Mouse (Mus musculus): ENCODE measurements around the gene Tvp23a. TPM values are rescaled to one million over a fixed set of nuclear protein-coding genes. Genes with fewer than 3 reads are reported as not detected.

Tvp23a gene
- total and polyA plus RNA-seq, 2 experiments from 2014 or later, result 1.0 to 1.8 TPM

DNA sequence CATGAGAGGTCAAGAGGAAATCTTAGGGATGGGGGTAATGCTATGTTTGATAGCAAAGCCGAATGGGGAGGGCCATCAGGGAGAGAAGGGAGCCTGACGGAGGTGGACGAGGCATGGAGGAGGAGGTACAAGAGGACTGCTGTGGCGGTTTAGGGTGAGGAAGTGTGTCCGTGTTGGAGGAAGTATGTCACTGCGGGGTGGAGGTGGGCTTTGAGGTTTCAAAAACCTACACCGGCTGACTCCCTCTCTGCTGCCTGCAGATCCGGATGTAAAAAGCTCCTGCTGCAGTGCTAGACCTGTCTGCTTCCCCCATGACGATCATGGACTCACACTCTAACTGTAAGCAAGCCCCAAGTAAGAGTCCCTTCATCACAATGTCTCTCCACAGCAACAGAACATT lies 54.6 kb downstream of the Tvp23a start:
- H3K4me3 ChIP-seq (ENCODE audit: low read depth, low read length), result no peak overlapping the region
- WGBS, result 79% methylated on average over 9 of the region's 9 CpGs
- no peaks in the 10 kb centered on the region for H3K36me3 ChIP-seq (replicated peaks; ENCODE audit: control insufficient read depth, insufficient read depth, low read length)
- no peaks in the 10 kb centered on the region for H3K27me3 ChIP-seq (ENCODE audit: control insufficient read depth, insufficient read depth, low read length)
- TF ChIP-seq CTCF (IDR thresholded peaks at IDR 0.05; ENCODE audit: low read depth), result no peak
- no peak for TF ChIP-seq EP300 (IDR thresholded peaks at IDR 0.05; ENCODE audit: low read depth)
- no peak overlapping the region for H3K9ac ChIP-seq (replicated peaks; ENCODE audit: low read depth, low read length)
- H3K4me2 ChIP-seq (ENCODE audit: low read depth, low read length), result no peak overlapping the region
- H3K9me3 ChIP-seq (replicated peaks; ENCODE audit: control insufficient read depth, low read length), result no peaks in the 10 kb centered on the region
- H3K27ac ChIP-seq (ENCODE audit: low read depth), result no peak overlapping the region
- H3K4me1 ChIP-seq (ENCODE audit: control insufficient read depth, insufficient read depth), result peaks cover 8% of the 10 kb centered on the region
- DNase-seq (ENCODE audit: low spot score), result no peak
- ATAC-seq (ENCODE audit: insufficient read depth, low read depth), result no peak

GRCm38 (mm10) chr16:10388634-10389365 lies 58.4 kb downstream of the Tvp23a start:
- Histone ChIP-seq H3K4me1 (ENCODE audit: control insufficient read depth, insufficient read depth) (peaks cover 6% of the 10 kb centered on the region; the same call in 1 of the 2 replicates), H3K9me3 (replicated peaks; ENCODE audit: control insufficient read depth, low read length) (no peaks in the 10 kb centered on the region), H3K36me3 (replicated peaks; ENCODE audit: control insufficient read depth, insufficient read depth, low read length) (no peaks in the 10 kb centered on the region), H3K4me2 (ENCODE audit: low read depth, low read length) (no peak overlapping the region), H3K27ac (ENCODE audit: low read depth) (no peak overlapping the region), H3K4me3 (ENCODE audit: low read depth, low read length) (no peak overlapping the region), H3K9ac (replicated peaks; ENCODE audit: low read depth, low read length) (no peak overlapping the region), H3K27me3 (ENCODE audit: control insufficient read depth, insufficient read depth, low read length) (no peaks in the 10 kb centered on the region)
- TF ChIP-seq EP300 (IDR thresholded peaks at IDR 0.05; ENCODE audit: low read depth), result no peak
- no peak for TF ChIP-seq CTCF (IDR thresholded peaks at IDR 0.05; ENCODE audit: low read depth)
- DNase-seq (ENCODE audit: low spot score) (no peak), ATAC-seq (ENCODE audit: insufficient read depth, low read depth) (no peak)
- WGBS, result 89% methylated on average over 6 of the region's 6 CpGs

DNA sequence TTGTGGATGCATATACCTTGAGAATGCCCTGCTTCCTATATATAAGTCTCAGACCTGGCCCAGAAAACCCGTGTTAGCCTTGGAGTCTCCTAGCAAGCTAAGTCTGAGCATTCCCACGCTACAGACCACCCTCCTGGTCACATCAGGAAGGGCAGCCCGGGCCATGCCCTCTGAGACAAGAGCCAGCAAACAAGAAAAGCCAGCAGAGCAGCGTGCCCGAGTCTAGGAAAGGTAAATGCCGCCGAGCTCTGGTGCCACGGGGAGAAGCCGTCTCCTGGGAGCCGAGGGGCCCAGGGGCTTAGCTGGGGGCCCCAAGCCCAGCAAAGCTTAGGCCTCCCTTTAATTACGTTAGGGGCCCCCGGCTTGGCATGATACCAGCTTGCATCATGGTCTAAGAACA lies 61.9 kb downstream of the Tvp23a start:
- H3K4me2 ChIP-seq (ENCODE audit: low read depth, low read length), result no peak overlapping the region
- no peak for ATAC-seq (ENCODE audit: insufficient read depth, low read depth)
- no peak for TF ChIP-seq EP300 (IDR thresholded peaks at IDR 0.05; ENCODE audit: low read depth)
- TF ChIP-seq CTCF (IDR thresholded peaks at IDR 0.05; ENCODE audit: low read depth), result no peak

DNA sequence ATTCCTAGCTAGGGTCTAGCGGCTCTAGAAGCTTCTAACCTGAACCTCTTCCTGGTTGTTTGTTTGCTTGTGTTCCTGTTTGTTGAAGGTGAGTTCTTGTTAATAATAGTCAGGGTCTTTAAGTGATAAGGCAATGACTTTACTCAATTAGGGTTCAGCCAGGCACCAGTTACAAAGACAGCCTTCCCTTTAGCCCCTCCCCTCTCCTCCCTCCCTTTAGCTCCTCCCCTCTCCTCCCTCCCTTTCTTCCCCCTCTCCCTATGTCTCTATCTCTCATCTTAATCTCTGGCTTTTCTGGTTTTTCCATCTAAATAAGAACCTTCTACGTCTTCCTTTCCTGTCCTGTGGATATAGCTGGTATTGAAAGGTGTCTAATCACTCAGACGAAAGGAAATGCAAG lies 62.6 kb downstream of the Tvp23a start:
- Histone ChIP-seq H3K9ac (replicated peaks; ENCODE audit: low read depth, low read length) (no peak overlapping the region), H3K9me3 (replicated peaks; ENCODE audit: control insufficient read depth, low read length) (no peaks in the 10 kb centered on the region), H3K27me3 (ENCODE audit: control insufficient read depth, insufficient read depth, low read length) (no peaks in the 10 kb centered on the region), H3K4me1 (ENCODE audit: control insufficient read depth, insufficient read depth) (peaks cover 6% of the 10 kb centered on the region; the same call in 1 of the 2 replicates), H3K4me3 (ENCODE audit: low read depth, low read length) (peak overlapping the region; percentile 29; the same call in 1 of the 2 replicates), H3K27ac (ENCODE audit: low read depth) (no peak overlapping the region), H3K4me2 (ENCODE audit: low read depth, low read length) (peak overlapping the region; percentile 43), H3K36me3 (replicated peaks; ENCODE audit: control insufficient read depth, insufficient read depth, low read length) (no peaks in the 10 kb centered on the region)
- DNase-seq (ENCODE audit: low spot score) (no peak), ATAC-seq (ENCODE audit: insufficient read depth, low read depth) (no peak)
- no peak for TF ChIP-seq CTCF (IDR thresholded peaks at IDR 0.05; ENCODE audit: low read depth)
- no peak for TF ChIP-seq EP300 (IDR thresholded peaks at IDR 0.05; ENCODE audit: low read depth)
- WGBS, result 58% methylated on average over 3 of the region's 3 CpGs

More for the DNA sequence above, 61.9 kb downstream of the Tvp23a start:
- no peak overlapping the region for H3K4me3 ChIP-seq (ENCODE audit: low read depth, low read length)
- 83% methylated on average over 12 of the region's 12 CpGs for WGBS
- H3K9me3 ChIP-seq (replicated peaks; ENCODE audit: control insufficient read depth, low read length), result no peaks in the 10 kb centered on the region
- H3K27me3 ChIP-seq (ENCODE audit: control insufficient read depth, insufficient read depth, low read length), result no peaks in the 10 kb centered on the region
- no peak overlapping the region for H3K9ac ChIP-seq (replicated peaks; ENCODE audit: low read depth, low read length)
- H3K36me3 ChIP-seq (replicated peaks; ENCODE audit: control insufficient read depth, insufficient read depth, low read length), result no peaks in the 10 kb centered on the region
- H3K4me1 ChIP-seq (ENCODE audit: control insufficient read depth, insufficient read depth), result peaks cover 6% of the 10 kb centered on the region; the same call in 1 of the 2 replicates
- DNase-seq (ENCODE audit: low spot score), result no peak
- H3K27ac ChIP-seq (ENCODE audit: low read depth), result no peak overlapping the region

- H3K4me2 ChIP-seq (ENCODE audit: low read depth, low read length), result peak overlapping the region; percentile 43
- H3K9ac ChIP-seq (replicated peaks; ENCODE audit: low read depth, low read length), result no peak overlapping the region
- H3K9me3 ChIP-seq (replicated peaks; ENCODE audit: control insufficient read depth, low read length), result no peaks in the 10 kb centered on the region
- H3K27ac ChIP-seq (ENCODE audit: low read depth), result no peak overlapping the region
- H3K4me3 ChIP-seq (ENCODE audit: low read depth, low read length), result peak overlapping the region; percentile 29
- WGBS, result 21% methylated on average over 8 of the region's 8 CpGs
- no peak for TF ChIP-seq CTCF (IDR thresholded peaks at IDR 0.05; ENCODE audit: low read depth)
- TF ChIP-seq EP300 (IDR thresholded peaks at IDR 0.05; ENCODE audit: low read depth), result no peak
- no peaks in the 10 kb centered on the region for H3K27me3 ChIP-seq (ENCODE audit: control insufficient read depth, insufficient read depth, low read length)
- peak; percentile 64; the same call in 1 of the 2 replicates for ATAC-seq (ENCODE audit: insufficient read depth, low read depth)
- no peak for DNase-seq (ENCODE audit: low spot score)
- H3K4me1 ChIP-seq (ENCODE audit: control insufficient read depth, insufficient read depth), result peaks cover 6% of the 10 kb centered on the region; the same call in 1 of the 2 replicates
- no peaks in the 10 kb centered on the region for H3K36me3 ChIP-seq (replicated peaks; ENCODE audit: control insufficient read depth, insufficient read depth, low read length)
These were observed 63.1 kb downstream of the Tvp23a start for GRCm38 (mm10) chr16:10384060-10384497.
